Mouse (Mus musculus): ENCODE results near the gene Rhoa. TPM values are rescaled to one million over a fixed set of nuclear protein-coding genes. Genes with fewer than 3 reads are reported as not detected.
"Not testable (repeated sequence)": the region's sequence is repeated elsewhere in the genome, so short reads cannot be mapped to it uniquely, and the experiment has no call there.

Rhoa gene
- polyA plus RNA-seq (2015; fragmentation: Nextera tagmentation; extraction: Ambion mirVana) = 288 and 306 TPM in 2 replicates

GRCm38 (mm10) chr9:108305629-108306520 lies at the start of gene Rhoa, which contains the start of gene Tcta:
TSS of gene Rhoa (plus strand) at chr9:108306129.
TSS of gene Tcta (minus strand) at chr9:108306160.
- Histone ChIP-seq H3K27ac (peak within 1 kb of the TSS; percentile 98), H3K9ac (replicated peaks) (peak within 1 kb of the TSS; percentile 92), H3K36me3 (peaks cover 31% of the 10 kb centered on the region), H3K4me3 (replicated peaks) (peak within 1 kb of the TSS; percentile 93), H3K4me2 (replicated peaks) (peak within 1 kb of the TSS; percentile 91), H3K4me1 (replicated peaks) (peaks cover 41% of the 10 kb centered on the region), H3K9me3 (no peaks in the 10 kb centered on the region), H3K27me3 (no peaks in the 10 kb centered on the region)
- peak; percentile 97 for ATAC-seq
- under 1% methylated on average over 74 of the region's 81 CpGs for WGBS

- no peak for ATAC-seq
- H3K36me3 ChIP-seq = no peaks in the 10 kb centered on the region
Observed at GRCm38 (mm10) chr9:108260526-108260925, 45.4 kb upstream of the Rhoa start.

GRCm38 (mm10) chr9:108261865-108262264 lies 44.1 kb upstream of the Rhoa start:
- Histone ChIP-seq H3K4me1 (replicated peaks) (peaks cover 28% of the 10 kb centered on the region), H3K9me3 (no peaks in the 10 kb centered on the region), H3K27me3 (no peaks in the 10 kb centered on the region), H3K4me3 (replicated peaks) (peak overlapping the region; percentile 98; the same call in 1 of the 2 replicates), H3K36me3 (no peaks in the 10 kb centered on the region), H3K27ac (no peak overlapping the region), H3K4me2 (replicated peaks) (peak overlapping the region; percentile 83), H3K9ac (replicated peaks) (0 out of 2 replicates have a peak overlapping the region, but pooled peaks have one; percentile 15)
- 82% methylated on average over 7 of the region's 7 CpGs for WGBS
- ATAC-seq = no peak

More at GRCm38 (mm10) chr9:108260526-108260925, 45.4 kb upstream of the Rhoa start:
- WGBS = 89% methylated on average over 4 of the region's 4 CpGs
- Histone ChIP-seq H3K27me3 (no peaks in the 10 kb centered on the region), H3K4me3 (replicated peaks) (no peak overlapping the region), H3K9me3 (no peaks in the 10 kb centered on the region), H3K4me1 (replicated peaks) (peaks cover 28% of the 10 kb centered on the region), H3K27ac (no peak overlapping the region), H3K9ac (replicated peaks) (no peak overlapping the region), H3K4me2 (replicated peaks) (no peak overlapping the region)

- 43% methylated on average over 11 of the region's 11 CpGs for WGBS
- Histone ChIP-seq H3K36me3 (no peaks in the 10 kb centered on the region), H3K4me3 (replicated peaks) (peak overlapping the region; percentile 98), H3K4me1 (replicated peaks) (peaks cover 28% of the 10 kb centered on the region), H3K9ac (replicated peaks) (peak overlapping the region; percentile 86), H3K4me2 (replicated peaks) (peak overlapping the region; percentile 83), H3K27me3 (no peaks in the 10 kb centered on the region), H3K27ac (peak overlapping the region; percentile 94), H3K9me3 (no peaks in the 10 kb centered on the region)
- ATAC-seq = no peak
Observed at GRCm38 (mm10) chr9:108262494-108263049, 43.4 kb upstream of the Rhoa start.

GRCm38 (mm10) chr9:108263131-108263681 lies 42.7 kb upstream of the Rhoa start:
- peak overlapping the region; percentile 86 for H3K9ac ChIP-seq (replicated peaks)
- H3K36me3 ChIP-seq = no peaks in the 10 kb centered on the region
- under 1% methylated on average over 53 of the region's 62 CpGs for WGBS
- peak overlapping the region; percentile 83 for H3K4me2 ChIP-seq (replicated peaks)
- peak; percentile 73 for ATAC-seq
- H3K9me3 ChIP-seq = no peaks in the 10 kb centered on the region
- H3K27me3 ChIP-seq = no peaks in the 10 kb centered on the region
- peak overlapping the region; percentile 94 for H3K27ac ChIP-seq
- H3K4me3 ChIP-seq (replicated peaks) = peak overlapping the region; percentile 98
- peaks cover 28% of the 10 kb centered on the region for H3K4me1 ChIP-seq (replicated peaks)

GRCm38 (mm10) chr9:108263690-108264190 lies 42.2 kb upstream of the Rhoa start, which contains the start of gene Dag1:
TSS of gene Dag1 (minus strand) at chr9:108263958.
- Histone ChIP-seq H3K27me3 (no peaks in the 10 kb centered on the region), H3K4me1 (replicated peaks) (peaks cover 28% of the 10 kb centered on the region), H3K36me3 (no peaks in the 10 kb centered on the region), H3K9me3 (no peaks in the 10 kb centered on the region), H3K4me3 (replicated peaks) (peak within 1 kb of the TSS; percentile 98), H3K9ac (replicated peaks) (peak within 1 kb of the TSS; percentile 86), H3K4me2 (replicated peaks) (peak within 1 kb of the TSS; percentile 83), H3K27ac (peak within 1 kb of the TSS; percentile 94)
- peak; percentile 99 for ATAC-seq
- WGBS = under 1% methylated on average over 62 of the region's 71 CpGs

- Histone ChIP-seq H3K4me3 (replicated peaks) (peak overlapping the region; percentile 98), H3K27me3 (no peaks in the 10 kb centered on the region), H3K4me1 (replicated peaks) (peaks cover 28% of the 10 kb centered on the region), H3K36me3 (no peaks in the 10 kb centered on the region), H3K27ac (peak overlapping the region; percentile 94; the same call in 1 of the 2 replicates), H3K9ac (replicated peaks) (peak overlapping the region; percentile 86), H3K4me2 (replicated peaks) (peak overlapping the region; percentile 83), H3K9me3 (no peaks in the 10 kb centered on the region)
- ATAC-seq = no peak
- 21% methylated on average over 10 of the region's 10 CpGs for WGBS
Observed at GRCm38 (mm10) chr9:108264191-108264921, 41.6 kb upstream of the Rhoa start.

GRCm38 (mm10) chr9:108266261-108266935 lies 39.5 kb upstream of the Rhoa start:
- peaks cover 23% of the 10 kb centered on the region for H3K4me1 ChIP-seq (replicated peaks)
- no peaks in the 10 kb centered on the region for H3K9me3 ChIP-seq
- no peaks in the 10 kb centered on the region for H3K27me3 ChIP-seq
- ATAC-seq = no peak
- H3K36me3 ChIP-seq = no peaks in the 10 kb centered on the region
- 64% methylated on average over 10 of the region's 10 CpGs for WGBS
- H3K4me2 ChIP-seq (replicated peaks) = no peak overlapping the region
- H3K9ac ChIP-seq (replicated peaks) = no peak overlapping the region
- H3K27ac ChIP-seq = no peak overlapping the region
- no peak overlapping the region for H3K4me3 ChIP-seq (replicated peaks)

- no peak overlapping the region for H3K4me3 ChIP-seq (replicated peaks)
- no peak overlapping the region for H3K9ac ChIP-seq (replicated peaks)
- no peaks in the 10 kb centered on the region for H3K9me3 ChIP-seq
- WGBS = 84% methylated on average over 7 of the region's 7 CpGs
- peaks cover 10% of the 10 kb centered on the region for H3K4me1 ChIP-seq (replicated peaks)
- no peaks in the 10 kb centered on the region for H3K36me3 ChIP-seq
- no peak overlapping the region for H3K27ac ChIP-seq
- no peak overlapping the region for H3K4me2 ChIP-seq (replicated peaks)
- no peaks in the 10 kb centered on the region for H3K27me3 ChIP-seq
- no peak for ATAC-seq
Observed at GRCm38 (mm10) chr9:108267691-108268090, 38.2 kb upstream of the Rhoa start.

- H3K36me3 ChIP-seq; H3K9ac ChIP-seq (replicated peaks); H3K27ac ChIP-seq; H3K4me3 ChIP-seq (replicated peaks); H3K4me1 ChIP-seq (replicated peaks); H3K27me3 ChIP-seq; H3K9me3 ChIP-seq; H3K4me2 ChIP-seq (replicated peaks); ATAC-seq: not testable (repeated sequence)
- WGBS = 76% methylated on average over 6 of the region's 7 CpGs
Observed at GRCm38 (mm10) chr9:108268701-108269100, 37.2 kb upstream of the Rhoa start.

- Histone ChIP-seq H3K4me2 (replicated peaks) (no peak overlapping the region), H3K27me3 (no peaks in the 10 kb centered on the region), H3K27ac (no peak overlapping the region), H3K9ac (replicated peaks) (no peak overlapping the region), H3K4me3 (replicated peaks) (no peak overlapping the region), H3K9me3 (no peaks in the 10 kb centered on the region), H3K4me1 (replicated peaks) (no peaks in the 10 kb centered on the region), H3K36me3 (no peaks in the 10 kb centered on the region)
- ATAC-seq = no peak
- WGBS = 67% methylated on average over 2 of the region's 2 CpGs
Observed at GRCm38 (mm10) chr9:108271941-108272340, 34.0 kb upstream of the Rhoa start.

Data from midbrain, embryonic 13.5 days (tissue).